Mouse (Mus musculus) brain, embryonic 14.5 days (tissue): ENCODE data around the gene Samd8.

Source experiments
- CTCF ChIP-seq: fragments of 200-500 bp; IDR thresholded peaks from 2 replicates; pipeline ENCODE4 v1.5.1; 2012; ENCODE audit warnings: inconsistent platforms, mild to moderate bottlenecking, moderate library complexity, borderline replicate concordance; ENCODE audit not compliant: insufficient read depth, insufficient read length; ENCODE audit errors: extremely low read depth
- POLR2A ChIP-seq: fragments of 200-500 bp; IDR thresholded peaks from 2 replicates; pipeline ENCODE4 v1.6.1; 2012; ENCODE audit warnings: mild to moderate bottlenecking, inconsistent platforms, borderline replicate concordance; ENCODE audit not compliant: poor library complexity, insufficient read depth, insufficient read length, severe bottlenecking; ENCODE audit errors: extremely low read depth

- no peak for TF ChIP-seq CTCF
- TF ChIP-seq POLR2A: no peak
These were observed 28.2 kb upstream of the Samd8 start for GRCm38 (mm10) chr14:21722021-21722698.
